Comparison of ENCODE assay signal across 29 mouse cellular contexts in the genomic region with DNA sequence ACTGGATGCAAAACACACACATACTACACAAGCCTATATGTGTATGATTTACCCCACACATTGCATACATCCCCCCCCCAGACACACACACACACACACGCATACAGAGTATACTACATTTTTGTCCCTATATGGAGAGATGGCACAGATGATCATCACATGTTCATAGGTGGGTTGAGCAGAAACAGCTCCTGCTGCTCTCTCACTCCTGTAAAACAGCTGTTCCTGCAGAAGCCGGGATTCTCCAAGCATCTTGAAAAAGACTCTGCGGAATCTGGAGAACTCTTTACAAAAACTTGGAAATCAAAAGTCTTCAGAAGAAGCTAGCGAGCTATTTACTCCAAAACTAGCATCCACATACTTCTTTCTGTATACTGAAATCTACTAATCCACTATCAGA. TPM values are rescaled to one million over a fixed set of nuclear protein-coding genes. Genes with fewer than 3 reads are reported as not detected.
DNase-seq lines count a peak whose midpoint lies in the region; ATAC-seq lines count a peak whose summit lies in the region.
"Had no signal": no experiment of that assay in that cellular context is flagged by ENCODE, and none has a peak within 500 bp of the region (broad histone marks: within the 10 kb centered on the region; RNA-seq: fewer than 3 reads in every experiment).

No protein-coding gene starts in this region.

- H3K4me1 ChIP-seq in heart, embryonic 15.5 days (replicated peaks), result peaks cover 59% of the 10 kb centered on the region
- no peaks in the 10 kb centered on the region for H3K4me1 ChIP-seq in limb, embryonic 11.5 days (ENCODE audit: control insufficient read depth, insufficient read depth, low read length)
- H3K4me1 ChIP-seq in limb, embryonic 10.5 days, result peaks cover 8% of the 10 kb centered on the region; the same call in 1 of the 2 replicates
- H3K4me1 ChIP-seq: forebrain, embryonic 12.5 days had no signal

- 84% methylated on average over 4 of the region's 4 CpGs for WGBS in heart, embryonic 15.5 days
- 91% methylated on average over 4 of the region's 4 CpGs for WGBS in limb, embryonic 11.5 days
- WGBS in limb, embryonic 10.5 days, result 94% methylated on average over 4 of the region's 4 CpGs

- H3K27me3 ChIP-seq in heart, embryonic 15.5 days, result no peaks in the 10 kb centered on the region
- H3K27me3 ChIP-seq in limb, embryonic 11.5 days (ENCODE audit: control insufficient read depth, insufficient read depth, low read length), result no peaks in the 10 kb centered on the region
- H3K27me3 ChIP-seq in limb, embryonic 10.5 days (ENCODE audit: low read depth, poor library complexity, severe bottlenecking), result no peaks in the 10 kb centered on the region
- H3K27me3 ChIP-seq: embryonic facial prominence, embryonic 13.5 days; forebrain, embryonic 12.5 days had no signal

- peak; percentile 46 for DNase-seq in heart, adult 11 months
- no peak for DNase-seq in heart, adult 8-10 months (ENCODE audit: low spot score)
- DNase-seq in heart, postnatal 10 days, result no peak
- peak; percentile 0 for DNase-seq in limb, embryonic 11.5 days (ENCODE audit: low spot score)
- DNase-seq in limb, embryonic 10.5 days (ENCODE audit: low spot score), result no peak
- peak; percentile 54 for DNase-seq in brain, adult 2 months (ENCODE audit: low read depth, low spot score)
- DNase-seq: adrenal gland, adult 2 months; adrenal gland, postnatal 14 days; cerebellum, adult 11-12 months; cerebellum, adult 8-10 months; cerebellum, postnatal 10 days; cerebellum, postnatal 36 days; embryo, embryonic 11 days; gastrocnemius, postnatal 10 days; gastrocnemius, postnatal 36 days; heart, postnatal 4 days; kidney, adult 18-20 months had no signal

- no peak overlapping the region for H3K4me2 ChIP-seq in heart, embryonic 15.5 days
- H3K4me2 ChIP-seq in limb, embryonic 11.5 days (ENCODE audit: low read depth, severe bottlenecking), result no peak overlapping the region
- H3K4me2 ChIP-seq: embryonic facial prominence, embryonic 13.5 days; forebrain, embryonic 12.5 days; hindbrain, embryonic 14.5 days had no signal

- ATAC-seq in heart, embryonic 15.5 days (replicated peaks; ENCODE audit: insufficient number of reproducible peaks, insufficient read depth, low FRiP score, low read depth), result no peak
- no peak for ATAC-seq in limb, embryonic 11.5 days (ENCODE audit: insufficient number of reproducible peaks, low FRiP score, low TSS enrichment, low read depth)
- ATAC-seq in monocyte, adult 5-6 weeks (replicated peaks; ENCODE audit: insufficient number of reproducible peaks, low FRiP score, low TSS enrichment, poor library complexity, severe bottlenecking), result no peak
- ATAC-seq: CD4-positive, CD25-positive, alpha-beta regulatory T cell, adult 4 months; forebrain, embryonic 16.5 days; hindbrain, postnatal 0 days; inflammation-experienced regulatory T-cells, adult 6 months; intestine, embryonic 16.5 days had no signal

- H3K9ac ChIP-seq in heart, embryonic 15.5 days, result no peak overlapping the region
- no peak overlapping the region for H3K9ac ChIP-seq in limb, embryonic 11.5 days (ENCODE audit: low read length)
- H3K9ac ChIP-seq: embryonic facial prominence, embryonic 13.5 days; forebrain, embryonic 12.5 days; hindbrain, embryonic 14.5 days had no signal

- no peaks in the 10 kb centered on the region for H3K9me3 ChIP-seq in heart, embryonic 15.5 days (replicated peaks)
- no peaks in the 10 kb centered on the region for H3K9me3 ChIP-seq in limb, embryonic 11.5 days (ENCODE audit: control insufficient read depth, low read length)
- no peaks in the 10 kb centered on the region for H3K9me3 ChIP-seq in limb, embryonic 10.5 days (replicated peaks)
- H3K9me3 ChIP-seq: embryonic facial prominence, embryonic 10.5 days; embryonic facial prominence, embryonic 13.5 days; forebrain, embryonic 12.5 days had no signal

- no peaks in the 10 kb centered on the region for H3K36me3 ChIP-seq in heart, embryonic 15.5 days
- no peaks in the 10 kb centered on the region for H3K36me3 ChIP-seq in limb, embryonic 11.5 days (ENCODE audit: control insufficient read depth, insufficient read depth, low read length)
- H3K36me3 ChIP-seq in limb, embryonic 10.5 days, result no peaks in the 10 kb centered on the region
- H3K36me3 ChIP-seq: embryonic facial prominence, embryonic 10.5 days; embryonic facial prominence, embryonic 13.5 days; forebrain, embryonic 12.5 days had no signal

- intact Hi-C loops in heart, postnatal 10 days (cut with DNase I), result loop anchor here (5.0 kb wide), 1 partner anchor 64 kb away; the partner anchor contains the start of gene Cacna1c

- no peak overlapping the region for H3K4me3 ChIP-seq in heart, embryonic 15.5 days
- no peak overlapping the region for H3K4me3 ChIP-seq in limb, embryonic 11.5 days (ENCODE audit: low read depth, low read length)
- H3K4me3 ChIP-seq in limb, embryonic 10.5 days, result no peak overlapping the region
- H3K4me3 ChIP-seq: embryonic facial prominence, embryonic 10.5 days; embryonic facial prominence, embryonic 13.5 days; erythroblast, embryonic 14.5 days; forebrain, embryonic 12.5 days had no signal

- peak overlapping the region; percentile 50 for H3K27ac ChIP-seq in heart, embryonic 15.5 days
- no peak overlapping the region for H3K27ac ChIP-seq in limb, embryonic 11.5 days (replicated peaks; ENCODE audit: low read depth, low read length)
- no peak overlapping the region for H3K27ac ChIP-seq in limb, embryonic 10.5 days
- H3K27ac ChIP-seq: embryonic facial prominence, embryonic 10.5 days; embryonic facial prominence, embryonic 13.5 days; forebrain, embryonic 12.5 days; hindbrain, embryonic 14.5 days; hindbrain, postnatal 0 days had no signal

RNA-seq across cellular contexts. Expression of gene Dcp1b, which starts 42.2 kb away (rescaled TPM):
- 1 to 10 TPM; 2.2 to 3.6 (median 2.3) TPM for total RNA-seq in heart, adult 8-10 months (2022)
- polyA plus RNA-seq in heart, embryonic 15.5 days (2015; fragmentation: Nextera tagmentation; extraction: Ambion mirVana), result 7.6 and 7.8 TPM in 2 replicates
- 1 to 10 TPM; 4.2 to 5.3 TPM for total RNA-seq in heart, postnatal 10 days (2021)
- polyA plus RNA-seq in limb, embryonic 11.5 days (2014; fragmentation: Nextera tagmentation; extraction: Ambion mirVana), result 6.4 and 7.9 TPM in 2 replicates
- polyA plus RNA-seq in limb, embryonic 10.5 days (2016; fragmentation: Nextera tagmentation; extraction: Ambion mirVana), result 5.7 and 8.9 TPM in 2 replicates
- total RNA-seq in monocyte, adult 5-6 weeks (2017), result 15.3 to 24.8 TPM (median 15.7 TPM) in 3 replicates

Comparison
In these comparisons a context has a peak if more than half of its experiments do, and no peak if none do; other contexts are left out.
1. DNase-seq: peak in heart, adult 11 months (single experiment), limb, embryonic 11.5 days (single experiment) and brain, adult 2 months (single experiment); none in heart, adult 8-10 months (single experiment), heart, postnatal 10 days (0 of 2) and limb, embryonic 10.5 days (single experiment).